Mouse (Mus musculus): Measurements from ENCODE around the gene Uspl1. TPM values are rescaled to one million over a fixed set of nuclear protein-coding genes. Genes with fewer than 3 reads are reported as not detected.
A peak's percentile ranks its signal among the peaks of the same experiment; 100 is the strongest.
"Not testable (repeated sequence)": the region's sequence is repeated elsewhere in the genome, so short reads cannot be mapped to it uniquely, and the experiment has no call there.

Uspl1 gene
- polyA plus RNA-seq (2015; fragmentation: Nextera tagmentation; extraction: Ambion mirVana) = 54.6 and 58.6 TPM in 2 replicates

GRCm38 (mm10) chr5:149184104-149184843 lies at the start of gene Uspl1, which contains the start of gene Hmgb1:
TSS of gene Uspl1 (plus strand) at chr5:149184350.
TSS of gene Hmgb1 (minus strand) at chr5:149184489.
- under 1% methylated on average over 51 of the region's 59 CpGs for WGBS
- H3K4me3 ChIP-seq = peak within 1 kb of the TSS; percentile 67
- peaks cover 9% of the 10 kb centered on the region for H3K36me3 ChIP-seq
- H3K27me3 ChIP-seq = no peaks in the 10 kb centered on the region
- peak within 1 kb of the TSS; percentile 94 for H3K27ac ChIP-seq
- H3K9ac ChIP-seq = peak within 1 kb of the TSS; percentile 85
- peaks cover 26% of the 10 kb centered on the region for H3K4me1 ChIP-seq (replicated peaks)
- H3K4me2 ChIP-seq = peak within 1 kb of the TSS; percentile 67
- peak; percentile 99 for ATAC-seq (ENCODE audit: low FRiP score)
- H3K9me3 ChIP-seq = no peaks in the 10 kb centered on the region

DNA sequence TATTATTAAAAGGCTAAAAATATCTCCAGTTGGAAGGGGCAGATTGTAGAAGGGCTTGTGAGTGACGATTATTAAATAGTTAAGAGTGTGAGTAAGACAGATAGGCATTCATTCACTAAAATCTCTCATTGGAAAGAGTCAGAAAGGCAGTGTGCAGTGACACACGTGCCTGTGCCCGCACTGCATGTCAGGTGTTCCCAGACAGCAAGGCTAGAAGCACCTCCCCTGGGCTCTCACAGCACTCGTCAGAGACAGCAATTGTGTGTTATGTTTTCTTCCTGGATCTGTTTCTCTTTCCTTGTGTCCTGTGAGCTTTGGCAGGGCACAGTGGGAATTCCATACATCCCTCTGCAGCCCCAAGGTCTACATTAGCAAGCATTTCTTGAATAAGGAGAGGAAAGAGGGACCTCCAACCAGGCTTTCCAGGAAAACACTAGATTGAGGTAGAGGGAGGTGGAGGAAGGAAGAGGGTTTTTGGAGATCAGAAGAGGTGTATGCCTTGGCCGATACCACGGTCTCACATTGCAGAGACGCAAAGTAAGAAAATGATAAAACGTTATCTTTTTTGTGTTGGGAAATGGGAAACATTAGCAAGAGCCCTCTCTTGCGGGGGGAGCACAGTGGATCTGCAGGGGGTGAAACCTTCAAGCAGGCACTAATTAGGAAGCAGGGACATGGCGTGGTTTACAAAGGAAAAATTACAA lies 49.2 kb upstream of the Uspl1 start:
- Histone ChIP-seq H3K27ac (no peak overlapping the region), H3K27me3 (no peaks in the 10 kb centered on the region), H3K9me3 (no peaks in the 10 kb centered on the region), H3K4me2 (no peak overlapping the region), H3K36me3 (no peaks in the 10 kb centered on the region), H3K4me3 (no peak overlapping the region), H3K9ac (no peak overlapping the region), H3K4me1 (replicated peaks) (0 out of 2 replicates have a peak, but pooled peaks cover 6% of the 10 kb centered on the region)
- ATAC-seq (ENCODE audit: low FRiP score) = no peak
- WGBS = 77% methylated on average over 10 of the region's 10 CpGs

- no peak for ATAC-seq (ENCODE audit: low FRiP score)
- Histone ChIP-seq H3K9ac (no peak overlapping the region), H3K27me3 (no peaks in the 10 kb centered on the region), H3K4me3 (no peak overlapping the region), H3K4me1 (replicated peaks) (0 out of 2 replicates have a peak, but pooled peaks cover 6% of the 10 kb centered on the region), H3K9me3 (no peaks in the 10 kb centered on the region), H3K4me2 (no peak overlapping the region), H3K36me3 (no peaks in the 10 kb centered on the region), H3K27ac (no peak overlapping the region)
- WGBS = 83% methylated on average over 10 of the region's 10 CpGs
These were observed 48.4 kb upstream of the Uspl1 start for GRCm38 (mm10) chr5:149135455-149136354.

DNA sequence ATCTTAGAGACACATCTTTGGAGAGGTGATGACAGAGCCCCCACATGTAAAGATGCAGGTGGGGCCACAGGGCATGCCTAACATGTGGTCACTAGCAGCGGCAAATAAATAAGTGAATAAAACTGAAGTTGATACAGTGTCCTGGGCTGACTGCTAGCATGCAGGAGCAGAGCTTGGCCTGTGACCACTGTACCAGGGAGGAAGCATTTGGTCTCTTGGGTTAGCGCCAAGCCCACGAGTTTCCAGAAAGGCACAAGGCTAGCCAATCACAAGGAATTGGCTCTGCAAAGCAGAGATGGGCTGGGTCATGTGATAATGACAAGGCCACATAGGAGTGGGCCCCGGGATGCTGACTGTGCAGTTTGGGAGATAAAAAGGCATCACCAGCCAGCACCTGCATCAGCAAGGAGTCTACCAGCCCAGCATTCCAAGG lies 47.2 kb upstream of the Uspl1 start:
- ATAC-seq (ENCODE audit: low FRiP score) = no peak
- H3K4me2 ChIP-seq = no peak overlapping the region
- H3K27ac ChIP-seq = no peak overlapping the region
- H3K27me3 ChIP-seq = no peaks in the 10 kb centered on the region
- H3K4me3 ChIP-seq = no peak overlapping the region
- whole genome bisulfite sequencing = 83% methylated on average over 4 of the region's 4 CpGs
- no peaks in the 10 kb centered on the region for H3K9me3 ChIP-seq
- H3K9ac ChIP-seq = no peak overlapping the region
- H3K36me3 ChIP-seq = no peaks in the 10 kb centered on the region
- 0 out of 2 replicates have a peak, but pooled peaks cover 6% of the 10 kb centered on the region for H3K4me1 ChIP-seq (replicated peaks)

DNA sequence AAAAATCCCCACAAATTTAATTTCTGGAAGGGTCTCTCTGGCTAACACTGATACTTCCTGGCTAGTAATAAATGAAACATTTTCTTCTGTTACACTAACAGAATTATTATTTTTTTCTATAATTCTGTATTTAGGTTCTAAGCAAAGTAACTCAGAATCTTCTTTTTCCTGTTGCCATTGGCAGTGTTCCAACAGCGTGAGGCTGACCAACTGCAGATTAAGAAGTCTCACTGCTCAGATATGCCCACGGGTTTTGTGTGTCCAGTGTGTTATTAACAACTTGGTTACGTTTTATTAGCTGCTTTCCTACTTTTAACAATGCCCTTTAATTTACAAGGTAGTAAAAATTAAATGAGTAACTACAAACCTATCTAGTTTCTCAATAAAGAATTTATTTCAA lies 46.7 kb upstream of the Uspl1 start:
- no peak overlapping the region for H3K4me3 ChIP-seq
- no peaks in the 10 kb centered on the region for H3K27me3 ChIP-seq
- no peaks in the 10 kb centered on the region for H3K9me3 ChIP-seq
- H3K36me3 ChIP-seq = no peaks in the 10 kb centered on the region
- WGBS = 76% methylated on average over 3 of the region's 3 CpGs
- no peak overlapping the region for H3K4me2 ChIP-seq
- no peak for ATAC-seq (ENCODE audit: low FRiP score)
- H3K27ac ChIP-seq = no peak overlapping the region
- H3K9ac ChIP-seq = no peak overlapping the region
- H3K4me1 ChIP-seq (replicated peaks) = 0 out of 2 replicates have a peak, but pooled peaks cover 6% of the 10 kb centered on the region

GRCm38 (mm10) chr5:149138087-149138486 lies 46.1 kb upstream of the Uspl1 start:
- not testable (repeated sequence) for H3K9me3 ChIP-seq

GRCm38 (mm10) chr5:149140336-149140735 lies 43.8 kb upstream of the Uspl1 start:
- Histone ChIP-seq H3K36me3 (no peaks in the 10 kb centered on the region), H3K4me2 (no peak overlapping the region), H3K4me3 (no peak overlapping the region), H3K9me3 (no peaks in the 10 kb centered on the region), H3K27ac (no peak overlapping the region), H3K27me3 (no peaks in the 10 kb centered on the region), H3K9ac (no peak overlapping the region), H3K4me1 (replicated peaks) (no peaks in the 10 kb centered on the region)
- WGBS = 58% methylated on average over 9 of the region's 9 CpGs
- no peak for ATAC-seq (ENCODE audit: low FRiP score)

More at GRCm38 (mm10) chr5:149138087-149138486, 46.1 kb upstream of the Uspl1 start:
- not testable (repeated sequence) for H3K36me3 ChIP-seq; H3K4me3 ChIP-seq; H3K27ac ChIP-seq; H3K4me1 ChIP-seq (replicated peaks); H3K4me2 ChIP-seq; ATAC-seq (ENCODE audit: low FRiP score); H3K9ac ChIP-seq; H3K27me3 ChIP-seq
- WGBS = 86% methylated on average over 6 of the region's 6 CpGs

DNA sequence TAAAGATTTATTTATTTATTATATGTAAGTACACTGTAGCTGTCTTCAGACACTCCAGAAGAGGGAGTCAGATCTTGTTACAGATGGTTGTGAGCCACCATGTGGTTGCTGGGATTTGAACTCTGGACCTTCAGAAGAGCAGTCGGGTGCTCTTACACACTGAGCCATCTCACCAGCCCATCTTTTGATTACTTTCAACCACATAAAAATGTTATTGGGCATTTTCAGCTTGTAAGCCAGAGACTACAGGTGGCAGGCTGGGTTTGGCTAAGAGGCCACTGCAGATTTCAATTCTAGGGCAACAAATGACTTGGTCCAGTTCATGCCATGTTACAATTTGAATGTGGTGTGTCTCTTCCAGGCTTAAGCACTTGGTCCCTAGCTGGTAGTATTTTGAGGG lies 43.0 kb upstream of the Uspl1 start:
- not testable (repeated sequence) for H3K27me3 ChIP-seq; H3K4me2 ChIP-seq; ATAC-seq (ENCODE audit: low FRiP score); H3K9ac ChIP-seq; H3K36me3 ChIP-seq; H3K27ac ChIP-seq; H3K4me1 ChIP-seq (replicated peaks); H3K4me3 ChIP-seq; H3K9me3 ChIP-seq
- WGBS = 97% methylated on average over 1 of the region's 1 CpGs

- Histone ChIP-seq H3K4me2 (no peak overlapping the region), H3K9ac (no peak overlapping the region), H3K4me3 (no peak overlapping the region), H3K4me1 (replicated peaks) (no peaks in the 10 kb centered on the region), H3K27me3 (no peaks in the 10 kb centered on the region), H3K9me3 (no peaks in the 10 kb centered on the region), H3K27ac (no peak overlapping the region), H3K36me3 (no peaks in the 10 kb centered on the region)
- no peak for ATAC-seq (ENCODE audit: low FRiP score)
- WGBS = 81% methylated on average over 25 of the region's 25 CpGs
These were observed 40.3 kb upstream of the Uspl1 start for GRCm38 (mm10) chr5:149143766-149144375.

DNA sequence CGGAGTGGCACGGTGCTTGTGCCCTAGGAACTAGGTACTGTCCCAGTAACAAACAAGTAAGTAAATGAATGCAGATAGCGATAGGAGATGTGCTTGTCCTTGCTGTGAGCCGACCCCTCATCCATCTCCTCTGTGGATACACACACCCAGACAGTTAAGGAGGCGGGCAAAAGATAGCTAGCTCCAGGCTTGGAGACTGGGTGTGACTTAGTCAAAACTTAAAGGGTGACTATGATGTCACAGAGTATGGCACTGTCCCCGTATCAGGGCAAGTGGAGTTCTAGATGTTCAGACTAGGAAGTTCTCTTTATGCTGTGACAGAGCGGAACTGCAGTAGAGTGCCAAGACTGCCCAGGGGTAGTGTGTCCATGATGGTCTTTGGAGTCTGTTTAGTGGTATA lies 37.5 kb upstream of the Uspl1 start:
- Histone ChIP-seq H3K4me3 (no peak overlapping the region), H3K36me3 (no peaks in the 10 kb centered on the region), H3K4me1 (replicated peaks) (no peaks in the 10 kb centered on the region), H3K27me3 (no peaks in the 10 kb centered on the region), H3K4me2 (no peak overlapping the region), H3K27ac (no peak overlapping the region), H3K9me3 (no peaks in the 10 kb centered on the region), H3K9ac (no peak overlapping the region)
- 90% methylated on average over 7 of the region's 7 CpGs for WGBS
- ATAC-seq (ENCODE audit: low FRiP score) = no peak

- Histone ChIP-seq H3K4me3 (no peak overlapping the region), H3K9ac (no peak overlapping the region), H3K4me1 (replicated peaks) (no peaks in the 10 kb centered on the region), H3K4me2 (no peak overlapping the region), H3K27me3 (no peaks in the 10 kb centered on the region), H3K36me3 (no peaks in the 10 kb centered on the region), H3K27ac (no peak overlapping the region), H3K9me3 (no peaks in the 10 kb centered on the region)
- ATAC-seq (ENCODE audit: low FRiP score) = no peak
- WGBS = 87% methylated on average over 8 of the region's 8 CpGs
These were observed 36.7 kb upstream of the Uspl1 start for GRCm38 (mm10) chr5:149147386-149148000.
